Mouse (Mus musculus): ENCODE measurements around the gene Prkch. TPM values are rescaled to one million over a fixed set of nuclear protein-coding genes. Genes with fewer than 3 reads are reported as not detected.

The Prkch gene
- polyA plus RNA-seq, 1 experiment from 2014 or later, result 11.2 TPM

DNA sequence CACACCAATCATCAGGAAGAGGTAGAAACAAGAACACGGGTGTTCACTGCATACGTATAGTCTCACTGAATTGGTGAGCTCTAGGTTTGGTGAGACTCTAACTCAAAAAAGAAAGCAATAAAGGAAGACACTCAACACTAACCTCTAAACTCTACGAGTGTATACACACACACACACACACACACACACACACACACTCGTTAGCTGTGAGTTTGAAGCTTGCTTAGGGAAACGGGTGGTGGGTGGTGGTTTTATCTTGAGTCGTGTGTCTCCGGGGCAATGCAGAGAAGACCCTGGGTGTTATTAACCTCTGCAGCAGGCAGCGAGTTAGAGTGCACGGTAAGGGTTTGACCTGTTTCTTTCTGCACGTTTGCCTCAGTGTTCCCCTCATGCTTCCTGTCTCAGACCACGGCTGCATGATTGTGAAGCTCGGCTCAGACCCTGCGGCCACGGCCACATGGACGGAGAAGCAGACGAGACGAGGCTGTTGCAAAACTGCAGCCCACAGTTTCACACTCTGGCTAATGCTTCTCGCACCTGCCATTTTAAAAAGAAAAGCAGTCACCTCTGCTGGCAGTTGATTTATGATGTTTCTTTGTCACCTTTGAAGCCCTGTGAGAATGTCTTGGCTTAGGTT lies 72.1 kb downstream of the Prkch start:
- WGBS, result 32% methylated on average over 18 of the region's 18 CpGs
- ATAC-seq (replicated peaks; ENCODE audit: low FRiP score, low read depth) (no peak), DNase-seq (ENCODE audit: low spot score) (no peak)
- no peak for TF ChIP-seq CTCF (IDR thresholded peaks at IDR 0.05; ENCODE audit: low read depth)
- no peaks in the 10 kb centered on the region for H3K9me3 ChIP-seq (replicated peaks; ENCODE audit: low read length)
- no peak overlapping the region for H3K4me3 ChIP-seq (replicated peaks; ENCODE audit: low read depth, low read length)
- no peak overlapping the region for H3K9ac ChIP-seq (ENCODE audit: low read depth, low read length)
- H3K36me3 ChIP-seq (ENCODE audit: insufficient read depth, low read length), result no peaks in the 10 kb centered on the region
- no peaks in the 10 kb centered on the region for H3K4me1 ChIP-seq (replicated peaks; ENCODE audit: insufficient read depth, low read length)
- no peaks in the 10 kb centered on the region for H3K27me3 ChIP-seq (ENCODE audit: insufficient read depth, low read length)
- H3K4me2 ChIP-seq (ENCODE audit: low read length), result no peak overlapping the region
- H3K27ac ChIP-seq, result no peak overlapping the region

DNA sequence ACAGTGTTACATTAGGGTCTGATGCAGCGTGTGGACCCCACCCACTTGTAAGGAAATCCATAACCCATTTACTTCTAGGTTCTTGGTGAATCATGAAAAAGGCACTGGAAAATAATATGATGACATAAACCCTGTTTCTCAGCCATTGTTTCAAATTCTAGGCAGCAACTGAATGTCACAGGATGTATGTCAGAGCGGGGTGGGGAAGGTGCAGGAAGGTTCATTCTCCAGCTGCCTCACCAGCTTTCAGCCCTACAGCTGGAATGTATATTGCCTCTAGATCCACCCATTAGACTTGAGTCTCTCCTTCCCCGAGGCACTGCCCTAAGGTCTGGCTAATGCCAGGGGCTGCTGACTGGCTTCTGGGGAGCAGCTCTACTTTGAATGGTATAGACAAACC lies 78.8 kb downstream of the Prkch start:
- no peaks in the 10 kb centered on the region for H3K36me3 ChIP-seq (ENCODE audit: insufficient read depth, low read length)
- no peaks in the 10 kb centered on the region for H3K9me3 ChIP-seq (replicated peaks; ENCODE audit: low read length)
- no peak overlapping the region for H3K4me2 ChIP-seq (ENCODE audit: low read length)
- H3K27ac ChIP-seq, result 0 out of 2 replicates have a peak overlapping the region, but pooled peaks have one; percentile 3
- no peak overlapping the region for H3K9ac ChIP-seq (ENCODE audit: low read depth, low read length)
- DNase-seq (ENCODE audit: low spot score) (peak; percentile 42), ATAC-seq (replicated peaks; ENCODE audit: low FRiP score, low read depth) (no peak)
- no peak overlapping the region for H3K4me3 ChIP-seq (replicated peaks; ENCODE audit: low read depth, low read length)
- H3K4me1 ChIP-seq (replicated peaks; ENCODE audit: insufficient read depth, low read length), result no peaks in the 10 kb centered on the region
- H3K27me3 ChIP-seq (ENCODE audit: insufficient read depth, low read length), result no peaks in the 10 kb centered on the region
- 54% methylated on average over 3 of the region's 3 CpGs for WGBS
- TF ChIP-seq CTCF (IDR thresholded peaks at IDR 0.05; ENCODE audit: low read depth), result no peak

DNA sequence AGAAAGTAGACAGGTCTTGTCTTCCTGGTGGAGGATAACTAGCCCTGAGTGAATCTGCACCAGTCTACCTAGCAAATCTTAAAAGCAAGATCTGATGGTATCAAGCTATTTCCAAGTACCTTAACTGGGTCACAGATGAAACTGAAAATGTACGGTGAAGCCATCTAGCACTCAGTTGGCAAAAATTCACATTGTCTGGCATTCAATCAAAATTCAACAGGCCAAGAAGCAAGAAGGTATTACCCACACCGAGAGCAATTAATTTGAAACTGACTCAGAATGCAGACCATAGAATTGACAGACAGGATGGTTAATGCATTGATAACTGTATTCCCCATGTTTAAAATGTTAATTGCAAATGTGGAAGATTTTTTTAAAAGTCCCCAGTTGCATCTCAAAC lies 82.1 kb downstream of the Prkch start:
- ATAC-seq (replicated peaks; ENCODE audit: low FRiP score, low read depth) (no peak), DNase-seq (ENCODE audit: low spot score) (no peak)
- TF ChIP-seq CTCF (IDR thresholded peaks at IDR 0.05; ENCODE audit: low read depth), result no peak
- H3K36me3 ChIP-seq (ENCODE audit: insufficient read depth, low read length), result no peaks in the 10 kb centered on the region
- no peak overlapping the region for H3K27ac ChIP-seq
- H3K9me3 ChIP-seq (replicated peaks; ENCODE audit: low read length), result no peaks in the 10 kb centered on the region
- no peaks in the 10 kb centered on the region for H3K4me1 ChIP-seq (replicated peaks; ENCODE audit: insufficient read depth, low read length)
- WGBS, result 83% methylated on average over 2 of the region's 2 CpGs
- no peaks in the 10 kb centered on the region for H3K27me3 ChIP-seq (ENCODE audit: insufficient read depth, low read length)
- H3K4me3 ChIP-seq (replicated peaks; ENCODE audit: low read depth, low read length), result no peak overlapping the region
- no peak overlapping the region for H3K9ac ChIP-seq (ENCODE audit: low read depth, low read length)
- H3K4me2 ChIP-seq (ENCODE audit: low read length), result no peak overlapping the region

DNA sequence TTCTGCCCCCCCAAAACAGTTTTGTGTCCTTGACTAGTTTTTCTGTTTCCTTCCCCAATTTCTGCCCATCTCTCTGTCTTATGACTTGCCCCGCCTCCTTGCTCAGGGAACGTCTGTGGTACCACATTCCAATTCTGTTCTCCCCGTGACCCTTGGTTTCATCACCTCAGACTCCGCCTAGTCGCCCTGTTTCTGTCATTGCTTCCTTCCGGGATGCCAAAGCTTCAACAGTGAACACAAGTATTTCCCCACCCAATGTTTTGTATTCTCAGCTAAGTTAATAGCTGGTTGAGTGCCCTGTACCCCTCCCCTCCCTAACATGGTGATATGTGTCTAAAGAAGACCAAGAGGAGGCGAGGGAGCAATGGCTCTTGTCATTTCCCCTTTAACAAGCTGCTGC lies 83.0 kb downstream of the Prkch start:
- H3K9me3 ChIP-seq (replicated peaks; ENCODE audit: low read length), result no peaks in the 10 kb centered on the region
- 72% methylated on average over 7 of the region's 7 CpGs for WGBS
- no peak for ATAC-seq (replicated peaks; ENCODE audit: low FRiP score, low read depth)
- H3K36me3 ChIP-seq (ENCODE audit: insufficient read depth, low read length), result no peaks in the 10 kb centered on the region
- no peak for DNase-seq (ENCODE audit: low spot score)
- no peaks in the 10 kb centered on the region for H3K27me3 ChIP-seq (ENCODE audit: insufficient read depth, low read length)
- TF ChIP-seq CTCF (IDR thresholded peaks at IDR 0.05; ENCODE audit: low read depth), result no peak
- H3K9ac ChIP-seq (ENCODE audit: low read depth, low read length), result no peak overlapping the region
- no peak overlapping the region for H3K4me3 ChIP-seq (replicated peaks; ENCODE audit: low read depth, low read length)
- no peak overlapping the region for H3K4me2 ChIP-seq (ENCODE audit: low read length)
- no peak overlapping the region for H3K27ac ChIP-seq
- no peaks in the 10 kb centered on the region for H3K4me1 ChIP-seq (replicated peaks; ENCODE audit: insufficient read depth, low read length)

DNA sequence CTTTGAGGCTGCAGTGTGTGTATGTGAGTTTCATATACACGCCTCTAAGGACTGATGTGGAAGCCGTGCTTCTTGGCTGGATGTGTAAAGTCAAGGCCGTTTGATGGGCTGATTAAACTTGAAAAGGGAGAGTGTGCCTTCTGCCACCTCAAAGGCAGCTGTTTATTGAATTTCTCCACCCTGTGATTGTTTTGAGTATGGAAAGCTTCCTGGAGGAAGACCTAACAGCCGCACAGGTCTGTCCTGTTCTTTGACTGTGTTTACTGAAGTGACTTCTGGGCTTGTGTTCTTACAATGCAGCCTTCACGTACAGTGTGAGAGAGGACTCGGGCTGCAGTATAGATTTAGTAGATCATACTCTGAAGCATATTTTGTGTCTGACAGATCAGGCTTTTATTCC lies 86.1 kb downstream of the Prkch start:
- H3K4me1 ChIP-seq (replicated peaks; ENCODE audit: insufficient read depth, low read length), result no peaks in the 10 kb centered on the region
- DNase-seq (ENCODE audit: low spot score) (no peak), ATAC-seq (replicated peaks; ENCODE audit: low FRiP score, low read depth) (no peak)
- H3K27ac ChIP-seq, result peak overlapping the region; percentile 58; the same call in 1 of the 2 replicates
- TF ChIP-seq CTCF (IDR thresholded peaks at IDR 0.05; ENCODE audit: low read depth), result no peak
- WGBS, result 67% methylated on average over 6 of the region's 6 CpGs
- H3K9me3 ChIP-seq (replicated peaks; ENCODE audit: low read length), result no peaks in the 10 kb centered on the region
- H3K36me3 ChIP-seq (ENCODE audit: insufficient read depth, low read length), result no peaks in the 10 kb centered on the region
- H3K9ac ChIP-seq (ENCODE audit: low read depth, low read length), result no peak overlapping the region
- H3K4me2 ChIP-seq (ENCODE audit: low read length), result no peak overlapping the region
- no peak overlapping the region for H3K4me3 ChIP-seq (replicated peaks; ENCODE audit: low read depth, low read length)
- H3K27me3 ChIP-seq (ENCODE audit: insufficient read depth, low read length), result no peaks in the 10 kb centered on the region

DNA sequence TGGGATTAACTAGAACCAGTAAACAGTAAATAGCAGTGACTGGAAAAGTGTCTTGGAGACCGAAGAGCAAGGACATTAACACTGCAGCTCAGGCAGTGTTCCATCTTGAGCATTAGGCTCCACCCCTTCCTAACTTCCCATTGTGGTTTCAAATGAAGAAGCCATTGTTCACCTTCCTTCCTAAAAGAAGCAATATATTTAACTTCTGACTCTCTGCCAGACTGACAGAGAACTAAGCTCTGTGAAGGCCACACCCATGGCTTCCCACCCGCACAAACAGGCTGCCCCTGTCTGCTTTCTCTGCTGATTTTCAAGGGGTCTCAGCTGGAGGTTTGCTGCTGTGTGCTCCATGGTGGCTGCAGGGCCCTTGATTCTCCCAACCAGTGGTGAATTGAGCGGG lies 86.9 kb downstream of the Prkch start:
- no peak for TF ChIP-seq CTCF (IDR thresholded peaks at IDR 0.05; ENCODE audit: low read depth)
- ATAC-seq (replicated peaks; ENCODE audit: low FRiP score, low read depth) (no peak), DNase-seq (ENCODE audit: low spot score) (peak; percentile 64)
- H3K36me3 ChIP-seq (ENCODE audit: insufficient read depth, low read length), result no peaks in the 10 kb centered on the region
- H3K9me3 ChIP-seq (replicated peaks; ENCODE audit: low read length), result no peaks in the 10 kb centered on the region
- no peak overlapping the region for H3K4me2 ChIP-seq (ENCODE audit: low read length)
- no peak overlapping the region for H3K9ac ChIP-seq (ENCODE audit: low read depth, low read length)
- 48% methylated on average over 3 of the region's 3 CpGs for WGBS
- H3K4me3 ChIP-seq (replicated peaks; ENCODE audit: low read depth, low read length), result no peak overlapping the region
- no peaks in the 10 kb centered on the region for H3K27me3 ChIP-seq (ENCODE audit: insufficient read depth, low read length)
- no peaks in the 10 kb centered on the region for H3K4me1 ChIP-seq (replicated peaks; ENCODE audit: insufficient read depth, low read length)
- H3K27ac ChIP-seq, result peak overlapping the region; percentile 58

DNA sequence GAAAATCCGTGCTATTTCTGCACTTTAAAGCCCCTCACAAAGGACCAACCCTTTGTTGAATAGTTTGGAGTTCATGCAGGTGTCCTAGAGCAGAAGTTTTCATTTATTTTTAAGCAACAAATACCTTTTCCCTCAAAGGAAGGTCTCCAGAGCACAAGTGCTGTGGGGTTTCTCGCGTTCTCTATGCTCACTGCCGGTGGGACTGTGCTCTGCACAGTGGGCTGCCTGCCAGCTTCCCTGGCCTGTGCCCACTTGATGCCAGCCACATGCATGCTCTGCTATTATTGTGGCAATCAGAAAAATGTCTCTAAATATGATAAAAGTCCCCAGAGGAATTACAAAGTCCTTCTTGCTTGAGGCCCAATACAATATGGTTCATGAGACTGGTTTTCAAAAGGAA lies 87.4 kb downstream of the Prkch start:
- no peak for TF ChIP-seq CTCF (IDR thresholded peaks at IDR 0.05; ENCODE audit: low read depth)
- H3K27me3 ChIP-seq (ENCODE audit: insufficient read depth, low read length), result no peaks in the 10 kb centered on the region
- no peaks in the 10 kb centered on the region for H3K36me3 ChIP-seq (ENCODE audit: insufficient read depth, low read length)
- no peak overlapping the region for H3K4me3 ChIP-seq (replicated peaks; ENCODE audit: low read depth, low read length)
- DNase-seq (ENCODE audit: low spot score), result no peak
- 66% methylated on average over 4 of the region's 4 CpGs for WGBS
- no peak overlapping the region for H3K9ac ChIP-seq (ENCODE audit: low read depth, low read length)
- H3K4me1 ChIP-seq (replicated peaks; ENCODE audit: insufficient read depth, low read length), result no peaks in the 10 kb centered on the region
- no peak overlapping the region for H3K4me2 ChIP-seq (ENCODE audit: low read length)
- H3K9me3 ChIP-seq (replicated peaks; ENCODE audit: low read length), result no peaks in the 10 kb centered on the region
- H3K27ac ChIP-seq, result peak overlapping the region; percentile 58
- ATAC-seq (replicated peaks; ENCODE audit: low FRiP score, low read depth), result no peak

Measured in kidney, postnatal 0 days (tissue).